Comparison of ENCODE assay signal across 22 mouse cellular contexts in the genomic region with DNA sequence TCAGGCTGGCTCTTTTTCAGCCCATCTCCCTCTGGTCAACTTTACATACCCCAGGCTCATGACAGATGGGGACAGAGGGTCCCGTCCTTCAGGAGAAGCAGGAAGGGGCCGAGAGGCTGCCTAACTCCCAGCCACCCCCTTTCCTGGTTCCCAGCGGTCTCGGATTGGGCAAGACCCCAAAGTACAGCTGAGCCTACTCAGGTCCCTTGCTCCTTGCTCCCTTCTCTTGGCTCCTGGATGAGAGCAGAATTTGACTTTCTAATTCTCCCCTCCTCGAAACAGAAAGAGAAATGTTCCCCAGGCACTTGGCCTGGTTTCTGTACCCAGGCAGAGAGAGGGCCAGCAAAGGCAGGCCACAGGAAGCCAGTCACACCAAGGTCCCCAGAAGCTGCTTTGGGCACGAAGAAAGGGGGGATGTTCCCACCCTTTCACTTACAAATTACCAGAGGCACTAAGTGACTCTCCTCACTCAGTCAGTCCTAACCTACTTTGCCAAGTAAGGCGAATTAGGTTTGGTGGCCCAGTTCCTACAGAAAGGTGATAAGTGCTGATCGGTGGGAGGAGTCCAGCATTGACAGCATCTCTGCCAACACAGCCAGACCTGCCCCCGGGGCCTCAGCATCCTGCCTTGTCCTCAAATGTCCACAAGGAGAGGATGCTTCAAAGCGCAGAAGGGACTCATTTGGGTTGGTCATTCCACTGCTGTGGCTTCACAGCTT.
DNase-seq lines count a peak whose midpoint lies in the region; ATAC-seq and TF ChIP-seq lines count a peak whose summit lies in the region.
"Had no signal": no experiment of that assay in that cellular context is flagged by ENCODE, and none has a peak within 500 bp of the region (broad histone marks: within the 10 kb centered on the region; RNA-seq: fewer than 3 reads in every experiment).

No protein-coding gene starts in this region.

- no peaks in the 10 kb centered on the region for H3K27me3 ChIP-seq in heart, adult 2 months (ENCODE audit: control insufficient read depth, insufficient read depth, low read length)
- H3K27me3 ChIP-seq in heart, embryonic 12.5 days (replicated peaks) = no peaks in the 10 kb centered on the region
- no peaks in the 10 kb centered on the region for H3K27me3 ChIP-seq in midbrain, postnatal 0 days (ENCODE audit: insufficient read depth, low read length)
- no peaks in the 10 kb centered on the region for H3K27me3 ChIP-seq in midbrain, embryonic 14.5 days (ENCODE audit: control insufficient read depth, insufficient read depth, low read length)
- H3K27me3 ChIP-seq: embryonic facial prominence, embryonic 12.5 days; kidney, embryonic 15.5 days; limb, embryonic 15.5 days; midbrain, embryonic 15.5 days; neural tube, embryonic 13.5 days; Patski had no signal

- DNase-seq in heart, adult 2 months = no peak
- peak; percentile 37 for DNase-seq in midbrain, postnatal 0 days (ENCODE audit: low spot score)
- DNase-seq in midbrain, embryonic 14.5 days = no peak
- DNase-seq in cerebellum, adult 9-11 months = peak; percentile 49
- no peak for DNase-seq in gastrocnemius, postnatal 36 days
- no peak for DNase-seq in kidney, adult 18-20 months
- DNase-seq: adrenal gland, postnatal 10 days; heart, postnatal 36 days; kidney, postnatal 4 days; lung, embryonic 14.5 days; lung, postnatal 36 days had no signal

- peaks cover 3% of the 10 kb centered on the region; the same call in 1 of the 2 replicates for H3K4me1 ChIP-seq in heart, adult 2 months (ENCODE audit: control insufficient read depth, insufficient read depth, low read length)
- peaks cover 13% of the 10 kb centered on the region; the same call in 1 of the 2 replicates for H3K4me1 ChIP-seq in heart, embryonic 12.5 days (replicated peaks)
- H3K4me1 ChIP-seq in midbrain, postnatal 0 days (ENCODE audit: insufficient read depth, low read length) = no peaks in the 10 kb centered on the region
- no peaks in the 10 kb centered on the region for H3K4me1 ChIP-seq in midbrain, embryonic 14.5 days (ENCODE audit: control insufficient read depth, insufficient read depth, low read length)
- H3K4me1 ChIP-seq: embryonic facial prominence, embryonic 12.5 days; limb, embryonic 15.5 days; midbrain, embryonic 15.5 days had no signal

- TF ChIP-seq POLR2A in heart, adult 2 months (IDR thresholded peaks at IDR 0.05; ENCODE audit: insufficient read depth, low read depth, low read length) = no peak

- WGBS in heart, adult 2 months = 43% methylated on average over 10 of the region's 10 CpGs
- 44% methylated on average over 10 of the region's 10 CpGs for WGBS in heart, embryonic 12.5 days
- WGBS in midbrain, postnatal 0 days = 75% methylated on average over 10 of the region's 10 CpGs
- WGBS in midbrain, embryonic 14.5 days = 78% methylated on average over 10 of the region's 10 CpGs

- intact Hi-C loops in heart, adult 2 months (cut with DNase I) = no loop called here
- intact Hi-C loops in gastrocnemius, postnatal 36 days (cut with DNase I) = no loop called here

- no peaks in the 10 kb centered on the region for H3K9me3 ChIP-seq in heart, embryonic 12.5 days (replicated peaks)
- H3K9me3 ChIP-seq in midbrain, postnatal 0 days (ENCODE audit: low read length) = no peaks in the 10 kb centered on the region
- H3K9me3 ChIP-seq in midbrain, embryonic 14.5 days (ENCODE audit: control insufficient read depth, low read length) = 0 out of 2 replicates have a peak, but pooled peaks cover 3% of the 10 kb centered on the region
- H3K9me3 ChIP-seq: embryonic facial prominence, embryonic 12.5 days; G1E; kidney, embryonic 15.5 days; limb, embryonic 15.5 days; midbrain, embryonic 15.5 days had no signal

- H3K27ac ChIP-seq in heart, adult 2 months = no peak overlapping the region
- no peak overlapping the region for H3K27ac ChIP-seq in heart, embryonic 12.5 days (ENCODE audit: poor library complexity, severe bottlenecking)
- no peak overlapping the region for H3K27ac ChIP-seq in midbrain, postnatal 0 days (ENCODE audit: low read depth, low read length)
- H3K27ac ChIP-seq in midbrain, embryonic 14.5 days (replicated peaks; ENCODE audit: low read depth, low read length) = no peak overlapping the region
- H3K27ac ChIP-seq: embryonic facial prominence, embryonic 12.5 days; kidney, embryonic 15.5 days; limb, embryonic 15.5 days; liver, embryonic 14.5 days; midbrain, embryonic 15.5 days; neural tube, embryonic 13.5 days had no signal

- no peaks in the 10 kb centered on the region for H3K79me2 ChIP-seq in heart, adult 2 months (replicated peaks; ENCODE audit: control insufficient read depth, insufficient read depth, low read length)

- TF ChIP-seq CTCF in heart, adult 2 months (IDR thresholded peaks at IDR 0.05) = peak; percentile 15; the same call in 1 of the 2 replicates
- no peak for TF ChIP-seq CTCF in midbrain, postnatal 0 days (IDR thresholded peaks at IDR 0.05)

- no peak for TF ChIP-seq EP300 in heart, adult 2 months (IDR thresholded peaks at IDR 0.05; ENCODE audit: insufficient read depth, low read depth, low read length)

- no peaks in the 10 kb centered on the region for H3K36me3 ChIP-seq in heart, adult 2 months (ENCODE audit: control insufficient read depth, insufficient read depth, low read length)
- no peaks in the 10 kb centered on the region for H3K36me3 ChIP-seq in heart, embryonic 12.5 days
- no peaks in the 10 kb centered on the region for H3K36me3 ChIP-seq in midbrain, postnatal 0 days (ENCODE audit: insufficient read depth, low read length)
- no peaks in the 10 kb centered on the region for H3K36me3 ChIP-seq in midbrain, embryonic 14.5 days (ENCODE audit: control insufficient read depth, insufficient read depth, low read length)
- H3K36me3 ChIP-seq: embryonic facial prominence, embryonic 12.5 days; G1E; kidney, embryonic 15.5 days; limb, embryonic 15.5 days; midbrain, embryonic 15.5 days; neural tube, embryonic 13.5 days had no signal

- H3K4me2 ChIP-seq in heart, embryonic 12.5 days = no peak overlapping the region
- no peak overlapping the region for H3K4me2 ChIP-seq in midbrain, postnatal 0 days (ENCODE audit: low read depth, low read length, poor library complexity, severe bottlenecking)
- no peak overlapping the region for H3K4me2 ChIP-seq in midbrain, embryonic 14.5 days (ENCODE audit: low read length)
- H3K4me2 ChIP-seq: embryonic facial prominence, embryonic 12.5 days; kidney, embryonic 15.5 days; limb, embryonic 15.5 days; lung, embryonic 14.5 days; midbrain, embryonic 15.5 days; neural tube, embryonic 13.5 days had no signal

- no peak for ATAC-seq in heart, embryonic 12.5 days (ENCODE audit: insufficient number of reproducible peaks, low FRiP score)
- no peak for ATAC-seq in midbrain, postnatal 0 days (ENCODE audit: low FRiP score)
- ATAC-seq in midbrain, embryonic 14.5 days (ENCODE audit: low FRiP score, low TSS enrichment) = no peak
- ATAC-seq: intestine, postnatal 0 days; midbrain, embryonic 15.5 days; Patski had no signal

- H3K4me3 ChIP-seq in heart, adult 2 months = no peak overlapping the region
- no peak overlapping the region for H3K4me3 ChIP-seq in heart, embryonic 12.5 days
- no peak overlapping the region for H3K4me3 ChIP-seq in midbrain, postnatal 0 days (ENCODE audit: low read depth, low read length)
- no peak overlapping the region for H3K4me3 ChIP-seq in midbrain, embryonic 14.5 days (replicated peaks; ENCODE audit: low read depth, low read length)
- H3K4me3 ChIP-seq: embryonic facial prominence, embryonic 12.5 days; kidney, embryonic 15.5 days; limb, embryonic 15.5 days; midbrain, embryonic 15.5 days; myocyte; neural tube, embryonic 13.5 days had no signal

- H3K9ac ChIP-seq in heart, adult 2 months (ENCODE audit: low read depth, low read length) = no peak overlapping the region
- no peak overlapping the region for H3K9ac ChIP-seq in heart, embryonic 12.5 days
- no peak overlapping the region for H3K9ac ChIP-seq in midbrain, postnatal 0 days (replicated peaks; ENCODE audit: low read length, poor library complexity, severe bottlenecking)
- no peak overlapping the region for H3K9ac ChIP-seq in midbrain, embryonic 14.5 days (replicated peaks; ENCODE audit: low read length)
- H3K9ac ChIP-seq: embryonic facial prominence, embryonic 12.5 days; kidney, embryonic 15.5 days; limb, embryonic 15.5 days; liver, embryonic 14.5 days; lung, embryonic 14.5 days; midbrain, embryonic 15.5 days; neural tube, embryonic 13.5 days had no signal

Comparison
In these comparisons a context has a peak if more than half of its experiments do, and no peak if none do; other contexts are left out.
1. DNase-seq: peak in midbrain, postnatal 0 days (single experiment) and cerebellum, adult 9-11 months (single experiment); none in heart, adult 2 months (0 of 2), midbrain, embryonic 14.5 days (single experiment), gastrocnemius, postnatal 36 days (0 of 2) and kidney, adult 18-20 months (single experiment).